Mouse (Mus musculus): ENCODE measurements around the gene Pax2. TPM values are rescaled to one million over a fixed set of nuclear protein-coding genes. Genes with fewer than 3 reads are reported as not detected.

Gene Pax2
- polyA plus RNA-seq, 1 experiment from 2014 or later = 15.1 TPM

DNA sequence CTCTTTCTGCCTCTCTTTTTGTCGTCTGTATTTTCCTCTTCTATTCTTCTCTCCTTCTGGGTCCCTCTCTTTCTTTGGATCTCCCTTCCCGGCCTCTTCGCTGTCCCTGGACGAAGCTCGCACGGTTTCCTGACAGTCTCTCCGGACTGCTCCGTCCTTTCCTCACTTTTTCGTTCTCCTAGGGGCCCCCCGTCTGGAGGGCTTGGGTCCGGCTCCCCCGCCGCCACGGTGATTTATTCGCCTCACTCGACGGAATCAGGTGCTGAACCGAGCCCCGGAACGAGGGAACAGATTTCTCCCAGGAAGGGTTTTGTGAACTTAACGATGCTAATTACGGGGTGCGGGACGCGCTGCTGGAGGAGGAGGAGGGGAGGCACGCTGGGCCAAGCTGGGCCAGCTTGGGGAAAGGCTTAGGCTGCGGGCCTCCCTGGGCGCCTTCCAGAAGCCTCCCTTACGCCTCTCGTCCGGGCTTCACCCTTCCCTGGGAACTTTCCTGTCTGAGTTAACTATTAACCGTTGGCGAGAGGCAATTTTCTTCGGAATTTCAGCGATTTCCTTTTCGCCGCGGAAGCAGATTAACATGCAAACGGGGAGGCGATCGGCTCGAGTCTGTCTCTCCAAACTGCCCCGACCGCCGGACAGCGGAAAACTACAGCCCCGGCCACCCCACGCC, 14.6 kb upstream of the Pax2 start:
- Histone ChIP-seq H3K36me3 (no peaks in the 10 kb centered on the region), H3K27me3 (peaks cover 100% of the 10 kb centered on the region), H3K27ac (peak overlapping the region; percentile 64), H3K4me2 (replicated peaks) (peak overlapping the region; percentile 44), H3K4me3 (peak overlapping the region; percentile 19), H3K4me1 (peaks cover 19% of the 10 kb centered on the region), H3K9ac (peak overlapping the region; percentile 53), H3K9me3 (replicated peaks) (no peaks in the 10 kb centered on the region)
- under 1% methylated on average over 48 of the region's 48 CpGs for WGBS
- no peak for ATAC-seq (ENCODE audit: low FRiP score)

DNA sequence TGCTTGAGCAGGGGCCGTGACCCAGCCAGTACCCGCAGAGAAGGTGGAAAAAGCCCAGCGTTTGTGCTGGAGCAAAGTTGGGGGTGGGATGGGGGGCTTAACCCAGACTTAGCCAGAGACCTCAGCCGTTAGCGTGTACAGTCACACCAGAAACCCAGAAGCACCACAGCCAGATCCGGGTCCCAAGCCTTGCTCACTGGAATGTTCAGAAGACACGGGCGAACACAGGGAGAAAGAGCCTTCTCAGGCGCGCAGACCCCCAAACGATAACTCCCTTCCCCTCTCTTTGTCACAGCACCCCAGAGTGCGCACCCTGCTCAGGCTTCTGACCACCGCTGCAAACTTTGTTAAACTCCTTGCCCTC, 14.1 kb upstream of the Pax2 start:
- Histone ChIP-seq H3K9ac (peak overlapping the region; percentile 53), H3K36me3 (no peaks in the 10 kb centered on the region), H3K4me1 (peaks cover 24% of the 10 kb centered on the region), H3K27me3 (peaks cover 100% of the 10 kb centered on the region), H3K4me3 (peak overlapping the region; percentile 19), H3K4me2 (replicated peaks) (peak overlapping the region; percentile 44), H3K9me3 (replicated peaks) (no peaks in the 10 kb centered on the region), H3K27ac (peak overlapping the region; percentile 64)
- no peak for ATAC-seq (ENCODE audit: low FRiP score)
- under 1% methylated on average over 13 of the region's 13 CpGs for WGBS

DNA sequence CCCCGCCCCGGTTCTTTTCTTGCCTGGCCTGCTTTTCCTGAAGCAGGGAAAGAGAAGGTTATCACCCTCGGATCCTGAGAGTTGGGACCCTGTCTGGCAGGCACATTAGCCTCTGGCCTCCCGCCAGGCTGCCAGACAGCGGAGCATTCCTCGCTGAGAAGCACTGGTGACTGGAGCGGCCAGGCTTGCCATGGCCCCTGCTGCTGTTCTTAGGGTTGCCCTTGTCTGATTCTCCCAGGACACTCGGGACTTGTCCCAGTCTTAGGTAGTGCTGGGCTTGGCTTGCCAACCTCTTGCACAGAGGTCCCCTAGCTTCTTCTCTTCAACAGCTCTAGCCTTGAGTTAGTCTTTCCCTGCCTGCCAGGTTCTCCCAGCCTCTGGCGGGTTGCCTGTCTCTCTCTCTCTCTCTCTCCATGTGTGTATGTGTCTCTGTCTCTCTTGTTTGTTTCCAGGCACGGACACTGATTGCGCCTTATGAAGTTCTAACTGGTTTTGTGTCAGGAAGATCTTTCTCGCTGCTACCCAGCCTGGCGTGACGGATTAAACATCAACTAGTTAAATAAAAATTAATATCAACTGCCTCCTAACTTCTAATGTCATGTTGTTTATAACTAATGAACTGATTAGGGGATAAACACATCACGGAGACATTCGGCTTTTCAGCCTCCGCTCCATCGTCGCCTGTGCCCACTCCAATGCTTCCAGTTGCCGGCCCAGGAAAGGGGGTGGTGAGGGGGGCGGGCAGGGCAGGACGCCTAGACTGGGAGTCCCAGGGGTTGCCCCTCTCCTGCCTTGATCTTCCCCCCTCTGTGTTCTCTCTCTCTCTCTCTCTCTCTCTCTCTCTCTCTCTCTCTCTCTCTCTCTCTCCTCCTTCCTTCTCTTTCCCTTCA, 13.5 kb upstream of the Pax2 start:
- under 1% methylated on average over 22 of the region's 22 CpGs for WGBS
- H3K9ac ChIP-seq = peak overlapping the region; percentile 53

DNA sequence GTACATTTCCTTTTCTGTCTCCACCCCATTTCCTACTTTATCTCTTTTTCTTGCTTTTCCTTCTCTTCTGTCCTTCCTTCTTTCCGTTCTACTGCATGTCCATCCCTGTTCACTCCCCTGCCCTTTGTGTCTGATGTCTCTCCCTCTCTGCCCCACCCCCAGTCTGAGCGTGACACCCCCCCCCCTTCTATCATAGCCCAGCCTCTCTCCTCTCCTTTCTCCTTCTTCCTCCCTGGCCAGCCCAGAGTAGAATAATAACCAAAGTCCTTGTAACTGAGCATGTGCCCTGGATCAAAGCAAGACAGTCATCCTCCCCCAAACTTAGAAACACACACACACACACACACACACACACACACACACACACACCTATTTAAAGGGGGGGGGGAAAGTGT, 12.8 kb upstream of the Pax2 start:
- Histone ChIP-seq H3K4me1 (peaks cover 26% of the 10 kb centered on the region), H3K27ac (0 out of 2 replicates have a peak overlapping the region, but pooled peaks have one; percentile 57), H3K4me2 (replicated peaks) (no peak overlapping the region), H3K4me3 (no peak overlapping the region), H3K27me3 (peaks cover 99% of the 10 kb centered on the region), H3K9ac (no peak overlapping the region), H3K36me3 (no peaks in the 10 kb centered on the region), H3K9me3 (replicated peaks) (no peaks in the 10 kb centered on the region)
- ATAC-seq (ENCODE audit: low FRiP score) = no peak
- 0% methylated on average over 2 of the region's 2 CpGs for WGBS

More for the DNA sequence above, 13.5 kb upstream of the Pax2 start:
- no peak overlapping the region for H3K4me3 ChIP-seq
- H3K27me3 ChIP-seq = peaks cover 99% of the 10 kb centered on the region
- no peak for ATAC-seq (ENCODE audit: low FRiP score)
- H3K4me2 ChIP-seq (replicated peaks) = peak overlapping the region; percentile 44
- H3K9me3 ChIP-seq (replicated peaks) = no peaks in the 10 kb centered on the region
- peak overlapping the region; percentile 64 for H3K27ac ChIP-seq
- no peaks in the 10 kb centered on the region for H3K36me3 ChIP-seq
- H3K4me1 ChIP-seq = peaks cover 26% of the 10 kb centered on the region

DNA sequence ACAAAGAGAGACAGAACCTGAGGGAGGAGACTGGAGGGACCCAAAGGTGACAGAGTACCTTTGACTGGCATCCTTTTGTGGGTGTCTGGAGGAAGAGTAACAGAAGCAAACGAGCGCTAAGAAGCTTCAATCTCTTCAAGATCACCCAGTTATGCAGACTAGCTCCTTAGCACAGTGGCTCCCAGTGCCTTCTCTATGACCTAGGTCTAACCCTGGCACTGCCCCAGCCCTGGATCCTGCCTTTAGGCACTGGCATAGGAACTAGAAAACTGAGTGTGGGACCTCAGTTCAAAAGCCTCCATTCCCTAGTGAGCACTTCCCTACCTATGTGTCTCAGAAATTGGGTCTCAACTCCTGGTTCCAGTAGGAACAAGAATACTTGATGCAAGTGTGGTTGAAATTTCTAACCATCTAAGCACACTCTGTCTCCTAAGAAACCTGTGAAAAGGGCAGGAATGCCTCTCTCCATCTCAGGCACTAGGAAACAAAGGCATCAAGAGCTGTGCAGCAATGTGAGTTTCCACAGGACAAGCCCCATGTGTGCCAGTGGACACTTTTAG, 11.8 kb upstream of the Pax2 start:
- H3K4me3 ChIP-seq = no peak overlapping the region
- no peaks in the 10 kb centered on the region for H3K9me3 ChIP-seq (replicated peaks)
- no peak overlapping the region for H3K4me2 ChIP-seq (replicated peaks)
- H3K36me3 ChIP-seq = no peaks in the 10 kb centered on the region
- H3K4me1 ChIP-seq = peaks cover 26% of the 10 kb centered on the region
- H3K27ac ChIP-seq = no peak overlapping the region
- no peak overlapping the region for H3K9ac ChIP-seq
- peaks cover 99% of the 10 kb centered on the region for H3K27me3 ChIP-seq
- 3% methylated on average over 2 of the region's 2 CpGs for WGBS
- ATAC-seq (ENCODE audit: low FRiP score) = no peak

DNA sequence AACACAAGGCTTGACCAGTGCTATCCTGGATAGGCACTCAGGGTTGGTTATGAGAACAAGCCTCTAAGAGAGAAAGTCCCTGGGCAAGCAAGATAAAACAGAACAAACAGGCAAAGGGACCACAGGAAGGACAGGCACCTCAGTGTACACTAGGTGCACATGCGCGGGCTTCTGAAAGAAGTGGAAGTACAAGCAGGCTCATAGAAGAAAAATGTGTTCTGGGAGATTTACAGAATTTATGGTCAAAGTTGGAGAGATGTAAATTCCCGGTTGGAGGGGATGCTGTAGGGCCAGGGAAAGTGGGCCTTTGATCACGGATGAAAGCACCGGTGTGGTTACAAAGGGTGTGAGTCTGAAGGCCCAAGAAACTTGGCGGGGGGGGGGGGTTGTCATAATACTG, 10.1 kb upstream of the Pax2 start:
- H3K4me1 ChIP-seq = peaks cover 28% of the 10 kb centered on the region
- no peak overlapping the region for H3K27ac ChIP-seq
- no peak overlapping the region for H3K4me2 ChIP-seq (replicated peaks)
- no peak for ATAC-seq (ENCODE audit: low FRiP score)
- H3K4me3 ChIP-seq = no peak overlapping the region
- peaks cover 98% of the 10 kb centered on the region for H3K27me3 ChIP-seq
- no peaks in the 10 kb centered on the region for H3K9me3 ChIP-seq (replicated peaks)
- 4% methylated on average over 6 of the region's 6 CpGs for WGBS
- no peak overlapping the region for H3K9ac ChIP-seq
- no peaks in the 10 kb centered on the region for H3K36me3 ChIP-seq

DNA sequence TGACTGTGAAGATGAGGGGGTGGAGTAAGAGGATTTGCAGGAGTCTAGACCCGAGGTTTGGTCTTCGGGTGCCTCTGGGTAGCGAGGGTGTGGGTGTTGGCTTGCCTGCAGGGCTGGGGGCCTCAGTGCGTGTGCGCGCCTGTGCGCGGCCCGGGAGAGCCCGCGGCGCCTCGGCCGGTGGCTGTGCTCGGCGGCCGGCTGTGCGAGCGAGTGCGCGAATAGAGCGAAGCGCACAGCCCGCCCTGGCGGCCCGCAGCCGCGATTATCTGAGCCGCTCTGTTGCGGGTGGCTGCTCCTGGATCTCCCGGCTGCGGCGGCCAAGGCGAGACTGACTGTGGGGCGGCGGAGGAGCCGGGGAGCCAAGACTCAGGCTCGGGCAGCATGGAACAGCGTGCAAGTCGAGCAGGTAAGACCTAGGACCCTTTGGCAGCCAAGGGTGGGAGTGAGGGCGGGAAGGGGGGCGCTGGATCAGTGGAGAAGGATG, 9.3 kb upstream of the Pax2 start:
- H3K4me2 ChIP-seq (replicated peaks) = peak overlapping the region; percentile 44
- H3K36me3 ChIP-seq = no peaks in the 10 kb centered on the region
- H3K4me1 ChIP-seq = peaks cover 22% of the 10 kb centered on the region
- peak overlapping the region; percentile 71 for H3K27ac ChIP-seq
- peak overlapping the region; percentile 58; the same call in 1 of the 2 replicates for H3K9ac ChIP-seq
- peak overlapping the region; percentile 30 for H3K4me3 ChIP-seq
- no peaks in the 10 kb centered on the region for H3K9me3 ChIP-seq (replicated peaks)
- peaks cover 98% of the 10 kb centered on the region for H3K27me3 ChIP-seq
- peak; percentile 30 for ATAC-seq (ENCODE audit: low FRiP score)
- WGBS = under 1% methylated on average over 42 of the region's 42 CpGs

DNA sequence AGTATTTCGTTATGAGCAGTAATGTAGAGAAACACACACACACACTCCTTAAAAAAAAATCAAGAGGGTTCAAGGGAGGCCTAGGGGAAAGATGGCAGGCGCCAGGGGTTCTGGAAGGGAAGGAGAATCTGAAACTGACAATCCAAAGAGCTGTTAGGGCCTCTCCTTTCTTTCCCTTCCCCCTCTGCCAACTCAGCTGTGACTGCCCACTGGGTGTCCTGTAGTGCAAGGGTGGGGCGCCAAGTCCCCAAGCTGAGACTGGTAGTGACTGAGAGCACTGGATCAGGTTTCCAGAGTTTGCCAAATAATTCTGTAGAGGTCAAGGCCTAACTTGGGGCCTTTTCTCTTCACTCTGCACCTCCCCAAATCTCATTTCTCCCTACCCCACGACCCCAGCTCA, 8.4 kb upstream of the Pax2 start:
- Histone ChIP-seq H3K4me3 (peak overlapping the region; percentile 26; the same call in 1 of the 2 replicates), H3K4me1 (peaks cover 24% of the 10 kb centered on the region), H3K9me3 (replicated peaks) (no peaks in the 10 kb centered on the region), H3K4me2 (replicated peaks) (peak overlapping the region; percentile 42), H3K36me3 (no peaks in the 10 kb centered on the region), H3K9ac (no peak overlapping the region), H3K27ac (peak overlapping the region; percentile 90), H3K27me3 (peaks cover 98% of the 10 kb centered on the region)
- ATAC-seq (ENCODE audit: low FRiP score) = no peak
- 13% methylated on average over 4 of the region's 4 CpGs for WGBS

DNA sequence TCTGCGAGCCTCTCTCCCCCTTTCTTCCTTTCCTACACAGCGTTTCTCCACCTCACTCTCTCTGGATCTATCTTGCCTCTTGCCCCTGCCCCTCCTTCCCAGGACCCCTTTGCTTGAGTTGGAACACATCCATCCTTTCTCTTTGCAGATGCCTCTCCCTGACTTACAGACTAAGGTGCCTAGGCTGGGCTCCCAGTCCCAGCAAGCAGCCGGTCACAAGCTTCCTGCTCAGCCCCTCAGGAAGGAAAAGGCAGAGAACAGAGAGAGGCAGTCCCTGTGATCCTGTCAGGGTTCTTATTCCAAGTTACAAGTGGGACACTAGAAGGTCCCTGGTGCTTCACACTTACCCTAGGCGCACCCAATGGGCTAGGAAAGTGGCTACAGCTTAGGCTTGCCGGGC, 7.6 kb upstream of the Pax2 start:
- Histone ChIP-seq H3K27me3 (peaks cover 98% of the 10 kb centered on the region), H3K9me3 (replicated peaks) (no peaks in the 10 kb centered on the region), H3K9ac (peak overlapping the region; percentile 41), H3K27ac (peak overlapping the region; percentile 90), H3K4me1 (peaks cover 32% of the 10 kb centered on the region), H3K4me3 (peak overlapping the region; percentile 26), H3K36me3 (no peaks in the 10 kb centered on the region), H3K4me2 (replicated peaks) (peak overlapping the region; percentile 42)
- WGBS = 4% methylated on average over 5 of the region's 5 CpGs
- ATAC-seq (ENCODE audit: low FRiP score) = no peak

DNA sequence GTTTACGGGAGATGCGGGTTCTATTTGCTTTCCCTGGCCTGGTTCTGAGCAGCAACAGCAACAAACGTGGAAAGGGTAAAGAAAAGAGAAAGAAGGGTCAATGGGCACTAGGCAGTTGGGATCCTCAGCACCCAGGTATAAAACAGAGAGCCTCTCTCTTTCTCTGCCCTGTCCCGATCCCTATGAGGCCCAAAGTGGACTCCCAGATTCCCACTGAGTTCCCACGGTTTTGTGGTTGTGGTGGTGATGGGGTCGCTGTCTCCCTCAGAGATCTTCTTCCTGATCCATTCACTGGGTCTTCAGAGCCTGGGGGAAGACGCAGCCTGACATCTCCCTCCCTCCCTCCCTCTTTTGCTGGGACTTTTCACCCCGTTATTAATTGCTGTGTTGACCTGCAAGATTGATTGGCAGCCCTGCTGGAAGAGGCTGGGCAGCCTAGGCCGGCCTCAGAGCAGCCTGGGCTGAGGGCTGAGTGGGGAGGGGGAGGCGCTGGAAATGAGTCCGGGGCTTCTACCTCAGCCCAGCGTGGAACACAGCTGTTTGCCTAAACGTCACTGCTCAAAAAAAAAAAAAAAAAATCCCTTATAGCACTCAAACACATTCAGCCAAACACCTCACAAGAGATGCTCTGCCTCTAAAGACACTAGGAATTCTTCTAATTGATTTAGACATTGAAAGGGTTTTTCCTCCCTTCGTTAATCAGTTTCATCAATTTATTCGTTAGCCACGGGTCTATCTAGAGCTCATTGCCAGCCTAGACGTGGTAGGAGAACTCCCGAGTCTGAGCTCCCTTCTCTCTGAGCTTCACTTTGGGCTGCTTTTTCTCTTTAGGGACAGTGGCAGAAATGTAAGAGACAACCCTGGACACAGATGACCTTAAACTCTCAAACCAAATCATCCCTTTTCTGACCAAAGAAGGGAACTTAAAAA, 6.5 kb upstream of the Pax2 start:
- Histone ChIP-seq H3K27me3 (peaks cover 98% of the 10 kb centered on the region), H3K4me3 (peak overlapping the region; percentile 26), H3K4me1 (peaks cover 35% of the 10 kb centered on the region), H3K9me3 (replicated peaks) (no peaks in the 10 kb centered on the region), H3K36me3 (no peaks in the 10 kb centered on the region), H3K27ac (peak overlapping the region; percentile 90), H3K9ac (peak overlapping the region; percentile 57; the same call in 1 of the 2 replicates), H3K4me2 (replicated peaks) (peak overlapping the region; percentile 42)
- no peak for ATAC-seq (ENCODE audit: low FRiP score)
- under 1% methylated on average over 18 of the region's 18 CpGs for WGBS
